Mouse (Mus musculus): ENCODE measurements around the gene Olfr1507.

The Olfr1507 gene

DNA sequence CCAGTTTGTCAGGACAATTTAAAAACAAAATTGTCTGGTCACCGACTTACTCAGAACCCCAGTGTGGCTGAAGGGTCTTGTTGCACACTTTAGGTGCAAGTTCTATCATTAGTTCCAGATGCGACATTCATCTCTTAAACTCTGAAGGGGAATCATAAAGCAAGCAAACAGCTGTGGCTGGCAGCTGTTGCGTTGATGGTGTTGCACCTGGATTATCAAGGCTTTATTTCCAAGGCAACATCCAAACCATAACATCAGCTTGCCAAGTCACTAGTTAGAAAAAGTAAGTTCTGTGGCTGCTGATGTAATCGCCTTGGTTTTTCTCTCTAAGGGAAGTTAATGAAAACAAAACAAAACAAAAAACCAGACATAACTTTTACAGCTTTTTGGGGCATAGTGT is at the start of gene Olfr1507:
Gene Olfr1507 (minus strand): TSS at position 234 of the 400 bp plus-strand sequence.
- DNase-seq, result no peak

- DNase-seq, result no peak
Observed at GRCm38 (mm10) chr14:52533336-52533735, 37.8 kb upstream of the Olfr1507 start.

GRCm38 (mm10) chr14:52524952-52525351 is 29.4 kb upstream of the Olfr1507 start:
- DNase-seq, result no peak

- DNase-seq, result no peak
Observed at GRCm38 (mm10) chr14:52467395-52467794, 28.2 kb downstream of the Olfr1507 start, which contains the start of gene Olfr1508. Olfr1508 (minus strand) TSS chr14:52467495.

DNA sequence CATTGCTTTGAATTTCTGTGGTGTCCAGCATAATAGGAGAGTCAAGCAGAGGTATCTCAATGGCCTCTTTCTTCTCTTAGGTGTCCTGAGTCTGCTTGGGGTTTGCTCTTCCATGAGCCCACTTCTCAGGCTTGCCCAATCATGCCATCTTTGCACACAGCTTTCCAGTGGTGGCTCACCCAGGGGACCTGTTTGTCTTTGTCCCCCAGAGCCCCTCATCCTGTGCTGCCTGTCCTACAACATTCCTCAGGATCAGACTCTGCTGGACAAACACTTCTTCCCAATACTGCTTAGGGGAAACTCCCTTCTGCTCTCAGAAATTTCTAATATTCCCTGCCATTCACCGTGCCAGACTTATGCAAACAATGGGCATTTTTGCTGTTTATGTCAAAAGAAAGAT is 29.8 kb downstream of the Olfr1507 start:
- no peak for DNase-seq

- DNase-seq, result no peak
Observed at GRCm38 (mm10) chr14:52461928-52462327, 33.6 kb downstream of the Olfr1507 start.

DNA sequence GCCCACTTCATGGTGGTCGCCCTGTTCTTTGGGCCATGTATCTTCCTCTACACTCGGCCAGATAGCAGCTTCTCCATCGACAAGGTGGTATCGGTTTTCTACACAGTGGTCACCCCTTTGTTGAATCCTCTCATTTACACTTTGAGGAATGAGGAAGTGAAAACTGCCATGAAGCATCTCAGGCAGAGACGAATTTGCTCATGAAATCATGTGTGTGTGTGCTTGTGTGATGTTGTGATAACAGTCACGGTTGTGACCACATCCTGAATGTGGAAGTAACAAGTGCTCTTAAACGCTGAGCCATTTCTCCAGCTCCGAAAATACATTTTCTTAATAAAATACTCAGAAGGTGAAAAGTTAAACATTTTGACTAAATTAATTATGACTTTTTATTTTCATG is 44.4 kb downstream of the Olfr1507 start:
- no peak for DNase-seq

DNA sequence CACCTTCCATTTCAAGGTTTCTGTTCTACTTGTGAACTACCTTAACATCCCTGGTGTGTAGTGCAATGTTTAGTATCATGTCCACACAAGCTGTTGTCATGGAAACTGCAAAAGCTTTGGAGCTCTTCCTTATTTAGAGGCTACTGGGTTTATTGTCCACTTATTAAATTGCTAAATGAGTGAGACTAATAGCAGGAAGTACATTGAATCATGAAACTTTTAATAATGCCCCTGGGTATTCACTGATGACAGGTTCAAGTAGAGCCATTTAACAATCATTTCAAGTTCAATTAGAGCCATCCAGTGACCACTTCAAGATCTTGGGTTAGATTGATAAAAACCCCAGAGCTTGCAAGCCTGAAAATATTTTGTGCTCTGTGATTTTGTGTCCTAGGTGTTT is 52.9 kb downstream of the Olfr1507 start, which contains the start of gene Olfr1509:
Gene Olfr1509 (plus strand): TSS at position 301 of the 400 bp plus-strand sequence.
- no peak for DNase-seq
